Mouse (Mus musculus): ENCODE measurements at regions not wholly inside any gene's neighbourhood (a gene's known extent, or its start where the extent isn't known, plus 50 kb on each side); places are given as distances from the start of the nearest gene placed in this dataset.

DNA sequence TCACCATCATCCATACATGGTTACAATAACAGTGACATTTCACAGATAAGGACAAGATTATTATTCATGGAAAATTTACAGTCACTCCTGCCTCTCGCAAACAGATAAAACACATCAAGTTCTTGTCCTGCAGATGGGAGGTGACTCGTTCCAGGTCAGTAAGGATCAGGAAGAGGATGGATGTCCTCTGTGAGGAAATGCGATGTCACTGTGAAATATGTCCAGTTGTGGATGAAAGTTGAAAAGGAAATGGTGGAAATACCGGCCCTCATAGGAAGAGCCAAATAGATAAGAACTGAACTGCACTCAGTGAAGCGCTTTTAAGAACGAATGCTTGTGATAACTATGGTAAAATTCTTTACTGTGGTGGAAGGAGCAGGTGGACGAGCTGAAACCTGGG is 255.8 kb downstream of the Gm11146 start:
- no peaks in the 10 kb centered on the region for H3K27me3 ChIP-seq (replicated peaks)
- H3K27ac ChIP-seq (replicated peaks), result no peak overlapping the region
- ATAC-seq (ENCODE audit: low FRiP score), result no peak

DNA sequence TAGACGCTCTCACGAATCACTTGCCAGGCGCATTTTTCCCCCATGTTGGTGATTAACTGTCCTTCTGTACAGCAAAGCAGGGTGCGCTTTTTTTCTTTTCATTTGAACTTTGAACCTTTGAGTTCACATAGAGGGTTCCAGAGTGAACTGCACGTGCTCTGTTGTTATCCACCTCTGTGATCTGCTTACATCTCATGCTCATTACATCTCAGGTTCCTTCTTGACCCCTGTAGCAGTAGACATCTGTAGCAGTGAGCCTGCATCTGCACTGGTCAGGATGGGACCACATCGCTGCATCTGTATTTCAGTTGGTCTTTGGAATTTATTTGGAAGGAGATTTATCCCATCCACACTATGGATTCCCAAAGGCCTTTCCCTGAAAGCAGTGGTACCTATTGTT is 269.6 kb downstream of the Gm11146 start:
- H3K9ac ChIP-seq (replicated peaks), result no peak overlapping the region
- H3K4me3 ChIP-seq (replicated peaks), result peak overlapping the region; percentile 8; the same call in 1 of the 2 replicates

More for the DNA sequence above, 255.8 kb downstream of the Gm11146 start:
- no peak overlapping the region for H3K4me3 ChIP-seq (replicated peaks)
- H3K9ac ChIP-seq (replicated peaks), result no peak overlapping the region
- H3K4me1 ChIP-seq, result no peaks in the 10 kb centered on the region
- no peak overlapping the region for H3K4me2 ChIP-seq
- no peaks in the 10 kb centered on the region for H3K9me3 ChIP-seq (replicated peaks)
- WGBS, result 81% methylated on average over 7 of the region's 7 CpGs
- no peaks in the 10 kb centered on the region for H3K36me3 ChIP-seq

DNA sequence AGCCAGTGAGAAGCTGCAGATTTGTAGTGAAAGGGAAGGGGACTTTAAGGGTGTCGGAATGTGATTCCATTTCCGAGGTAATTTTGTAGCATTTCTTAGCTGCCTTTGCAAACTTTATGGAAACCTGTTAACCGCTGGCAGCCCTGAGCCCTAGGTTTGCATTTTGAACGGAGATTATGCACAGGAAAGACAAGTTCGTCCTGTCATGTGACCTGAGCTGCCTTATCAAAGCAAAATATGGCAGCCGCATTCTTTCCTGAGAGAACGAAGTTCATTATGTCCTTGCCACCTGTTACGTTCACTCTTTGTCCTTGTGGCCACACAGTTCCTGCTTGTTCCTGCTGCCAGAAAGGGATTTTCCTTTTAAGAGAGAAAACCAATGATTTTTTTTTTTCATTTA is 270.9 kb downstream of the Gm11146 start:
- peak overlapping the region; percentile 84 for H3K27ac ChIP-seq (replicated peaks)
- peaks cover 14% of the 10 kb centered on the region for H3K4me1 ChIP-seq
- peak overlapping the region; percentile 48 for H3K4me2 ChIP-seq
- ATAC-seq (ENCODE audit: low FRiP score), result no peak
- H3K36me3 ChIP-seq, result no peaks in the 10 kb centered on the region
- no peaks in the 10 kb centered on the region for H3K9me3 ChIP-seq (replicated peaks)
- H3K27me3 ChIP-seq (replicated peaks), result no peaks in the 10 kb centered on the region
- H3K9ac ChIP-seq (replicated peaks), result 0 out of 2 replicates have a peak overlapping the region, but pooled peaks have one; percentile 18
- H3K4me3 ChIP-seq (replicated peaks), result peak overlapping the region; percentile 38
- 9% methylated on average over 8 of the region's 8 CpGs for WGBS

More for the DNA sequence above, 269.6 kb downstream of the Gm11146 start:
- Histone ChIP-seq H3K36me3 (no peaks in the 10 kb centered on the region), H3K27ac (replicated peaks) (peak overlapping the region; percentile 30), H3K9me3 (replicated peaks) (no peaks in the 10 kb centered on the region), H3K4me2 (peak overlapping the region; percentile 27), H3K4me1 (peaks cover 14% of the 10 kb centered on the region), H3K27me3 (replicated peaks) (no peaks in the 10 kb centered on the region)
- no peak for ATAC-seq (ENCODE audit: low FRiP score)
- WGBS, result 28% methylated on average over 6 of the region's 6 CpGs

DNA sequence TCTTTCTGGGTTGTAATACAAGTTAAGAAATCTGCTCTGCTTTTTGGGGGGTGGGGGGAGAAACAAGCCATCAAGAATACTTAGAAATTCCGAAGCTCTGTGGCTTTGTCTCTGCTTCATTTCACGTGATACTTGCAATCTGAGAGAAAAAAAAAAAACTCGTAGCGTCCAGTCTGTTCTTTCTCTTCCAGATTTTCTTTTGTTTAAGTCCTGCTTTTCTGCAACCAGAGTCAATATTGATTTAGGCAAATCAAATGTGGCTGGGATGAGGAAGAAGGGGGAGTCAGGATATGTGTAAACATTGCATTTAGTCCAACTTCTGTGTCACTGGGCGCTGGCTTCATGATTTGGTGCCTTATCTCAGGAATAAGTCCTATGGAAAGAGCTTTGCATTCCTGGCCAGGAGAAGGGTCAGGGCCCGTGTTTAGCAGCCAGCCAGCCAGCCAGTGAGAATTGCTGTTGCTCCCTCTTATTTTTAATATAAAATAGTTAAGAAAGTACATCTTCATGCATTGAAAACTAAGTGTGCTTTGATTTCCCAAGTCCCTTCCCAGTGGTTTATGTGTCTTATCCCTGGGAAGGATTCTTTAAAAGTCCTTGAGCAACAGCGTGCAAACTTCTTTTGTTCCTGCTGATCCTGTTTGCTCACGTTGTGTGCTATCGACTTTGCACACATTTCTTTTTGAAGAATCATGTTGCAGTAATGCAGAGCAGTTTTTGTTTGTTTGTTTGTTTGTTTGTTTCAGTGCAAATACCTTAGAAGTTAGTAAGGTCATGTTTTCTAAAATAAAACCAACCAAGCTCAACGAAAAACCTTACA is 272.0 kb downstream of the Gm11146 start:
- peak overlapping the region; percentile 48 for H3K4me2 ChIP-seq
- H3K9ac ChIP-seq (replicated peaks), result peak overlapping the region; percentile 37
- ATAC-seq (ENCODE audit: low FRiP score), result no peak
- no peaks in the 10 kb centered on the region for H3K36me3 ChIP-seq
- H3K4me1 ChIP-seq, result peaks cover 14% of the 10 kb centered on the region
- H3K27ac ChIP-seq (replicated peaks), result peak overlapping the region; percentile 84
- no peaks in the 10 kb centered on the region for H3K27me3 ChIP-seq (replicated peaks)
- H3K9me3 ChIP-seq (replicated peaks), result no peaks in the 10 kb centered on the region
- 13% methylated on average over 10 of the region's 10 CpGs for WGBS
- H3K4me3 ChIP-seq (replicated peaks), result peak overlapping the region; percentile 38

DNA sequence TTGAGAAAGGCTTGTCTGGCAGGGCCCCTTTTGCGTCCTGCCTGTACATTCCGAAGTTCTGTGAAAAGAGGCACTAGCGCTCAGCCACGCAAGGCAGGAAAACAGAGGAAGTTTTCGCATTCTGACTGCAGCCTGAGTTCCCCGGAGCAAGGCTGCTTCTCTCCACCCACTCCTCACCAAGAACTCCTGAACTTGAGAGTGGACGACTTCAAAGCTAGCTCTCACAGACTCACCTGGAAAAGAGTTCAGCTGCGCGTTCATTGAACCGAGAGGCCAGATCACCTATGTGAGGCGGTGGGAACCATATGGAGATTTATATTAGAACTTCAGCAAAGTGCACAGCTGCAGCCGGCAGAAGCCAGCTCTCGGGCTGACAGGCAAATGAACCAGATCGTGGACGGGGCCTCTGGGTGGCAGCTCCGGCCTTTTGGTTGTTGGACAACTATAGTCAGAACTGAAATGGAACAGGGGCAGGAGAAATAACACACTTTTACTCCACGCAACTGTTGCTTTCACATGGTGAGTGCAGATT is 272.7 kb downstream of the Gm11146 start:
- ATAC-seq (ENCODE audit: low FRiP score), result peak; percentile 43
- Histone ChIP-seq H3K4me1 (peaks cover 14% of the 10 kb centered on the region), H3K36me3 (no peaks in the 10 kb centered on the region), H3K9me3 (replicated peaks) (no peaks in the 10 kb centered on the region), H3K27ac (replicated peaks) (peak overlapping the region; percentile 84), H3K4me2 (peak overlapping the region; percentile 48), H3K4me3 (replicated peaks) (peak overlapping the region; percentile 38), H3K9ac (replicated peaks) (peak overlapping the region; percentile 37), H3K27me3 (replicated peaks) (no peaks in the 10 kb centered on the region)
- WGBS, result 6% methylated on average over 17 of the region's 17 CpGs

DNA sequence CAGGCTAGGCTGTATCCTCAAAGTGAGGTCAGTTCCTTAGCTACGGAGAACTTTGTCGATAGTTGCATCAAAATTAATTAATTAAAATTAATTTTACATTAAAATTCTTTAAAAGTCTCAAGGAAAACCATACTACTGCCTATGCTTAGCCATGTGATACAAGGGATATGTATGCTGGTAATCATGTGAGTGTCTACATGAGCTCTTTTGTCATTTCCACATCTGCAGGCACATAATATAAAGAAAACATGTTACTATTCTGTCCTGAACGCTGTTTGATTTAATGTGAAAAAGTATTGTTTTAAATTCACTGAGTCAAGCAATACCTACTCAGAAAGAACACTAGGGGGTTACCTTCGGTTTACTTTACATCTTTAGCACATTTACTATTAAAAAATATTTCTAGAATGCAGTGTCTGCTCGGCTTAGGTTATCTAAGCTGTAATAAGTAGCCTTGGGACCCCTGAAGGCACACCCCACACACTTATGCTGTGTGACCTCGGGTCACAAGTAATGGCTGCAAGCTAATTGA is 273.2 kb downstream of the Gm11146 start:
- Histone ChIP-seq H3K9me3 (replicated peaks) (no peaks in the 10 kb centered on the region), H3K4me3 (replicated peaks) (peak overlapping the region; percentile 38), H3K9ac (replicated peaks) (peak overlapping the region; percentile 37; the same call in 1 of the 2 replicates), H3K27me3 (replicated peaks) (no peaks in the 10 kb centered on the region), H3K4me2 (peak overlapping the region; percentile 48), H3K36me3 (no peaks in the 10 kb centered on the region), H3K27ac (replicated peaks) (peak overlapping the region; percentile 84), H3K4me1 (peaks cover 14% of the 10 kb centered on the region)
- 24% methylated on average over 6 of the region's 6 CpGs for WGBS
- ATAC-seq (ENCODE audit: low FRiP score), result peak; percentile 60

DNA sequence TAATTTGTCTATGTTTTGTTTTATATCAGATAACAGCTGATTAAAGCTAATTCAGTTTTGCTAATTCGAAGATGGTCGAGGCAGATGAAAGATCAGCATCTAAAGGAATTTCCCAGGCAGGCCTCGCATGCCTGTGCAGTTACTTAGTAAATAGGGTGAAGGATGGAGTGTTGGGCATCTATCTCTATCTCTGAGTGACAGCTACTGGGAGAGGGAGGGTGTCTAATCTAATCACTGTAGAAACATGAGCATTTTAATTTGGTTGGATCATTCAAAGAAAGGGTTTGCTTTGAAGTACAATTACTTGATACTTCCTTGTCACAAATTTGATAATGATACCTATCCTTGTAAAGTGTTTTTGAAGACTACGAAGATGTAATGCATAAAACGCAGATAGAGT is 273.8 kb downstream of the Gm11146 start:
- H3K4me3 ChIP-seq (replicated peaks), result no peak overlapping the region
- no peaks in the 10 kb centered on the region for H3K36me3 ChIP-seq
- no peak for ATAC-seq (ENCODE audit: low FRiP score)
- no peak overlapping the region for H3K9ac ChIP-seq (replicated peaks)
- no peak overlapping the region for H3K27ac ChIP-seq (replicated peaks)
- peaks cover 14% of the 10 kb centered on the region for H3K4me1 ChIP-seq
- no peak overlapping the region for H3K4me2 ChIP-seq
- WGBS, result 53% methylated on average over 5 of the region's 5 CpGs
- H3K9me3 ChIP-seq (replicated peaks), result no peaks in the 10 kb centered on the region
- no peaks in the 10 kb centered on the region for H3K27me3 ChIP-seq (replicated peaks)

DNA sequence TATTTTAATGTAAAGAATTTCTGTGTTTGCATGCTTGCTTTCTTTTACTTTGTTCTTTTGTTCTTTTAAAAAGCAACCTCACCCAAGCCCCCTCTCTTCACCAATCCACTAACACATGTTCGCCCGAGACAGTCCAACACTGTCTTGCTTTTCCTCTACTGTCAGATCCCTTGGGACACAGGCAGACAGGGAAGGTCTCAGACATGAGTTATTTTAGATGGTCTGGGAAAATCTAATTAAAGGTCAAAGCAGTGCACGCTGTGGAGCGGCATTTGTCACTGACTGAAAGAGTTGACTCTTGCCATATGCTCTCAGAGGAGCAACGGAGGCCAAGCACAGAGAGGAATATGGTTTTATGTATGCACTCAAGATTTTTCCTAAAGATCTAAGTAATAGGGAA is 279.6 kb downstream of the Gm11146 start:
- ATAC-seq (ENCODE audit: low FRiP score), result no peak
- Histone ChIP-seq H3K9me3 (replicated peaks) (no peaks in the 10 kb centered on the region), H3K27ac (replicated peaks) (no peak overlapping the region), H3K36me3 (no peaks in the 10 kb centered on the region), H3K4me1 (no peaks in the 10 kb centered on the region), H3K27me3 (replicated peaks) (no peaks in the 10 kb centered on the region), H3K4me3 (replicated peaks) (no peak overlapping the region), H3K4me2 (no peak overlapping the region), H3K9ac (replicated peaks) (no peak overlapping the region)
- WGBS, result 13% methylated on average over 5 of the region's 5 CpGs

DNA sequence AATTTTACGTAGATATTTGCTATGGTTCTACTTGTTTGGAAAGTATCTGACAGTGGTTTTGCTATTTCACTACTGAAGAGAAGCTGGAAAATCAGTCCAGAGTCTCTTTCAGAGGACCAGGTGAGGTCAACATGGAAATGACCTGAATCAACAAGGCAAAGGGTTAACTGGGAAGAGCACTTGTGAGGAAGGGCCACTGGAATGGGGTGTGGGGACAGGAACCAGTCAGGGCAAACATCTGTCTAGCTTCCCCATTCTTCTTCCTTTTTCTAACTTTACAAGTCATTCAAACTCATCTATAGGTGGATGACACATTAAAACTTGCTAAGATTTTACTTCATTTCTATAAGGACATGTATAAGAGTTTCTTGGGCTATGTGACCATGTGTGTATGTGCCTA is 283.7 kb downstream of the Gm11146 start:
- Histone ChIP-seq H3K9me3 (replicated peaks) (no peaks in the 10 kb centered on the region), H3K4me1 (no peaks in the 10 kb centered on the region), H3K4me2 (no peak overlapping the region), H3K36me3 (no peaks in the 10 kb centered on the region), H3K4me3 (replicated peaks) (no peak overlapping the region), H3K9ac (replicated peaks) (no peak overlapping the region), H3K27me3 (replicated peaks) (no peaks in the 10 kb centered on the region), H3K27ac (replicated peaks) (no peak overlapping the region)
- ATAC-seq (ENCODE audit: low FRiP score), result no peak
- 91% methylated on average over 1 of the region's 1 CpGs for WGBS

DNA sequence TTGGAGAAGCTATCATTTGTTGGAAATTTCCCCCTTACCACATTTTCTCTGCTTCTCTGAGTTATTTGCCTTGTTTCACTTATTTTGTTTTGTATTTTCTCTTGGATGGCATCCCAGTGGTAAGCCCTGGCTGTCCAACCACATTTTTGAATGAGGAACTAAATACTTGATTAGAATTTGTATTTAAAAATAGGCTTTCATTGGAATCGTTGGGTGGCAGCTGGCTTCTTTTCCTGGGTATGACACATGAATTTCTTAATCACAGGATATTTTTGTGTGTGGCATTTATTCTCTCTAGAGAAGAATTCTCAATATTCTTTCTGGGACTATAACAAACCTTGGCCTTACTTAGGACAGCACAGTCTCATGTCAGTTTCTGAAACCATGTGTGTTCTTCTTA is 286.5 kb downstream of the Gm11146 start:
- no peaks in the 10 kb centered on the region for H3K4me1 ChIP-seq
- H3K9me3 ChIP-seq (replicated peaks), result no peaks in the 10 kb centered on the region
- WGBS, result 78% methylated on average over 1 of the region's 1 CpGs
- no peak for ATAC-seq (ENCODE audit: low FRiP score)
- no peak overlapping the region for H3K4me2 ChIP-seq
- no peak overlapping the region for H3K9ac ChIP-seq (replicated peaks)
- no peaks in the 10 kb centered on the region for H3K27me3 ChIP-seq (replicated peaks)
- H3K36me3 ChIP-seq, result no peaks in the 10 kb centered on the region
- no peak overlapping the region for H3K4me3 ChIP-seq (replicated peaks)
- H3K27ac ChIP-seq (replicated peaks), result no peak overlapping the region

DNA sequence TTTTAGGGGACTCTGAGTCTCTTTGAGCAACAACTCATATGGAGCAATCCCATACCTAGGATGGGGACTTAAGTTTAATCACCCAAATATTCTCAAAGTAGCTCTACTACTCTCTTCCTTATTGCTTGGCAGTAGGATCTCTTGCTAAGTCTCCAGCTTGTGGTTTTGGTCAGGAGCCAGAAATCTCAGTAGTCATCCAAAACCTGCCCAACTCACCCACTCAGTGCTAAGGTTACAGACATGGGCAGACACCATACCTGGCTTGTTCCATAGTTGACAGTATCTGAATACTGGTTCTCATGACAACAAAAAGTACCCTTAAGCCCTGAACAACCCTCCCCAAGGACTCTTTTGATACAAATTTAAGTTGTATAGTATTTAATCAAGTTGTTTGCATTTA is 288.7 kb downstream of the Gm11146 start:
- no peaks in the 10 kb centered on the region for H3K27me3 ChIP-seq (replicated peaks)
- H3K4me2 ChIP-seq, result no peak overlapping the region
- H3K9ac ChIP-seq (replicated peaks), result no peak overlapping the region
- H3K9me3 ChIP-seq (replicated peaks), result no peaks in the 10 kb centered on the region
- no peak overlapping the region for H3K27ac ChIP-seq (replicated peaks)
- ATAC-seq (ENCODE audit: low FRiP score), result no peak
- no peak overlapping the region for H3K4me3 ChIP-seq (replicated peaks)
- no peaks in the 10 kb centered on the region for H3K36me3 ChIP-seq
- no peaks in the 10 kb centered on the region for H3K4me1 ChIP-seq
